Mouse (Mus musculus): ENCODE results near the gene Nav2.

Nav2 gene

DNA sequence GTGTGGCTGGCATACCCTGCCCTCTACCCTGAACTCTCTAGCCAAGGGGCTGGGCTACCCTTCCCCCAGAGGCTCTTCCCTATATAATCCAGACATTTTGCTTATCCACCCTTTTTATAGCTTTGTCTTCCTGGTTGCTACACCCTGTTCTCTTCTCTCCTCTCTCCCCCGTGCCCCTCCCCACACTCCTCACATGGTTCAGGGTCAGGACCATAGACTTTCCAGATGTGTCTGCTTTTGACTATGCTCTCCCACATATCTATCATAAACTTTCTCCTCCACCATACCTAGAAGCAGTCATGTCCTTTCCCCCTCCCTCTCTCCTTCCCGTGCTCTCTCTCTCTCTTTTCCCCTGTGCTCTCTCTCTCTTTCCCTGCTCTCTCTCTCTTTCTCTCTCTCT, 595.4 kb downstream of the Nav2 start:
- in situ Hi-C loops (cut with MboI; ENCODE audit: low pct_unique_long_range_greater_than_20kb in 1 of 2, low sequenced_read_pairs in 2 of 2, unreplicated experiment in 1 of 2), result no loop called here

DNA sequence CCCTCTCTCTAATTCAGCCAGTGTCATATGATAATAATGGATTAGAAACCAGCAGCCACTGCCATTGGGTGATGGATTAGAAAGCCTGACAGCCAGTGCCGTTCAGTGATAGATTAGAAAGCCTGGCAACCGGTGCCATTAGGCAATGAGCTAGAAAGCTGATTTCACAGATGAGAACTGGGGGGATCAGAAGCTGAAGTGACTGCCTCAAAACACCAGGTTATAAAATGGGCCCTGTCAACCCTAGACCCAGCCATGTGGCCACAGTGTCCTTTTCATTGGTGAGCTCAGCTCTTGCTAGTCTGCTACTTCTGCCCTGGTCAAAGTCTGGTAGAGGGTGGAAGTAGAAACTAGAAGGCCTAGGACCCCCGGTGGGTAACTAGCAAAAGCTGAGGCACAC, 595.8 kb downstream of the Nav2 start:
- in situ Hi-C loops (cut with MboI; ENCODE audit: low pct_unique_long_range_greater_than_20kb in 1 of 2, low sequenced_read_pairs in 2 of 2, unreplicated experiment in 1 of 2), result no loop called here

DNA sequence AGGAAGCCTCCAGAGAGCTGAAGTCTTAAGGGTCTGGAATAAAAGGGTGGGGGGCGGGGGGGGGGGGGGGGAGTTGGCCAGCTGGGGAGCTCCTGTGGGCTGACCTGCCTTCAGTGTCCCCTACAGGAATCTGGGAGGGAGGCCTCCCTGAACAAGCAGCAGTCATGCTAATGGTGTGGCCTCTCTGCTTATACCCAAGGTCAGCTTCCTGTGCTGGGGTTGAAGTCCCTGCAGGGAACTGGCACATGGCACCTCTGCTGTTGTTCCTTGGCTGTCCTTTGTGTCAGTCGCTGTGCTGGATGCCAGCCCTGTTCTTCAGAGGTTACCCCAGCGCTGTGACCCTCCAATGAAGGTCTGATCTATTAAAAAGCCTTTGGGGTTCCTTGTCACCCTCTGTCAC, 596.5 kb downstream of the Nav2 start:
- in situ Hi-C loops (cut with MboI; ENCODE audit: low pct_unique_long_range_greater_than_20kb in 1 of 2, low sequenced_read_pairs in 2 of 2, unreplicated experiment in 1 of 2), result no loop called here

DNA sequence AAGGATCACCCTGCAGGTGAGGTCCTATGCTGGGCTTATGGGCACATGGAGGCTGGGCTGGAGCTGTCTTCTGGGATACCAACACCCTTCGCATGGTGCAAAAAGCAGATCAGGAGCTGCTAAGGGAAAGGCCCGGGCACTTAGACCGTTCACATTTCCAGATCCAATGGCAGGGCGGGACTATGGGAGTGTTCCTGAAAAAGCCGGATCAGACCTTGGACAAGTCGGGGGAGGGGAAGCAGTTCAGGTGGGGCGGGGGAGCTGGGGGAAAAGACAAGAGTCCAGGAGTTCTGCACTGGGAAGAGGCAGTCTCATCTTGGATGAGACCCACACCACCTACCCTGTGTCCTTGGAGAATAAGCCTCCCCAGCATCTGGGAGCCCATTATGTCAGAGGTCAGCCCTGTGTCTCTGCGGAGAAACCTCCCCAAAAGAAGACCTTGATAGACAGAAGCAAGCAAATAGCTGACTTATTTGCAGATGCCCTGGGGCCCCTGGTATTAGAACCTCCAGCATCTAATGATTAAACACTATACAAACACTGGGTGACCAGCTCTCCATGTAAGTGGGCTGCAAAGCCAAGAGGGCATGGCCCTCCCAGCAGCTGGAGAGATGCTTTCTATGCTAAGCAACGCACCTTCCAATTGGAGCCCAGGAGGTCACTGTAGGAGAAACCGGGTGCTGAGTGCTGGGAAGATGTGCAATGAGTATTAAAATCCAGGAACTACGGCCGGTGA, 597.7 kb downstream of the Nav2 start:
- in situ Hi-C loops (cut with MboI; ENCODE audit: low pct_unique_long_range_greater_than_20kb in 1 of 2, low sequenced_read_pairs in 2 of 2, unreplicated experiment in 1 of 2), result no loop called here

DNA sequence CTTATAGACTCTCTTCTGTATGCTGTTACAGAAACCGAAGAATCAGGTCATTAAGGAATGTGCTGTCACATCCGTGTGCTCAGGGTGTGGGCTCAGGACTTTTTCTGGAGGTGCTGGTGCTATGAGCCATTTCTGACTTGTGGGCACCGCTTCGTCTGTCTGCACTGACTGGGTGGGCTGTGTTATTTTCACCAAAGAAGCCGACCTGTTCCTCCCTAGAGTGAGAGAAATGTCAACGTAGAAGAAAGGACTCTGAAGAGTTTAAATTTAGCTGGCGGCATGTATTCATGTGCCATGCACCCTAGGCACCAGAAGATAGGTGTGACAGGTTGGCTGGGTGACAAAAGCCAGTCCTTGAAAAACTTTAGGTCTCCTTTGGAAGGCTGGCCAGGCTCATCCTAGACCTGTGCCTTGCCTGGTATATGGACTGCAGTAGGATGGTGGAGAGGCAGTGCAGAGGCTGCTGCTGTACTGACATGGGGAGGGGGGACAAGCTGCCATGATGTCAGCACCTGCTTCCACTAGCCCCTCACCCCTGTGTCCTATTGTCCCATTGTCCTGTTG, 599.5 kb downstream of the Nav2 start:
- in situ Hi-C loops (cut with MboI; ENCODE audit: low pct_unique_long_range_greater_than_20kb in 1 of 2, low sequenced_read_pairs in 2 of 2, unreplicated experiment in 1 of 2), result no loop called here

DNA sequence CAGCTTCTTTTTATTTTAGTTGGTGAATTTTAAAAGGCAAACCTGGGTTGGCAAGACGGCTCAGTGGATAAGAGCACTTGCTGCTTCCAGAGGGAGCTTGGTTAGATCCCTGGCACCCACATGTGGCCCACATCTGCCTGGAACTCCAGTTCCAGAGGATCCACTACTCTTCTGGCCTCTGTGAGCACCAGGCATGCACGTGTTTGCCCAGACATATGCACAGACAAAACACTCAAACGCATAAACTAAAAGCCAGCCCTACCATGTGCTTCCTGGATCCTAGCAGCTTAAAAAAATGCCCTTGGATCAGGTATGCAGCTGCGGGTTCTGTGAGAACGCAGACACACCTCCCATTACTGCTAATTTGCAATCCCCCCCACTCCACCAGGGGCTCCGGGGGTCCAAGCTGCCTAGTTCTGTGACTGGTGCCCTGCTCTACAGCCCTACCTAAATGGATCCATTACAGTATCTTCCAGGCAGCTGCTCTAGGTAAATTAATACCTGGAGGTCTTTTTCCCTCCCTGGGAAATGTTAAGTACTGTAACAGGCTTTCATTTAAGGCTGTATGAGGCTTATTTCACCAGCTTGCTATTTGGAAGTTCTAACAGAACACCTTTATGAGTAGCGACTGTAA, 603.4 kb downstream of the Nav2 start:
- in situ Hi-C loops (cut with MboI; ENCODE audit: low pct_unique_long_range_greater_than_20kb in 1 of 2, low sequenced_read_pairs in 2 of 2, unreplicated experiment in 1 of 2), result no loop called here

DNA sequence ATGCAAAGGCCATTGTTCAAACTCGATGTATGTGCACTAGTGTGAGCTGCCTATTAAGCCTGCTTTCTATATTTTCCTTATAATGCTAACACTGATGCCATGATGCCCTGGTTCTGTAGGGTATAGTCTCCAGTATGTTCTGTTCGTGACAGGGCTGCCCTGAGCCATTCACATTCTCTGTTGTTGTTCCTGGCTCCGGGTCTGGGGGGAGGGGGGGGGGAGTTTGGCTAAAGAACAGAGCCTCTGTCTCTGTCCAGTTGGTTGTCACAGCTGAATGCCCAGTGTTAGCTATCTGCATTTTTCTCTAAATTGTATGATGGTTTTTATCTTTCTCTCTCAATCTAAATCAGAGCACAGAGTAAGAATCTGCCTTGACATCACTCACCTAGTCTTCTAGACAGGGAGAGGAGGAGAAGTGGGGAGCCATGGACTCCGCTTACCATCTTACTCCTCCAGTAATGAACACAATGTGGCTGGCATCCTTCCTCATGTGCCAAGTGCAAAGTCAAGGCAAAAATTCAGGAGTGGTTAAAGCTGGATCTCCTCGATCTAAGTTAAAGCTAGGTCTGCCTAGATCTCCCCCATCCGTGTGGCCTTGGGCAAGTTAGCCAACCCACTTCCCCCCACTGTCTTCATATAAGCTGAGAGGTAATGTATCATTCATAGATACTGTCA, 605.4 kb downstream of the Nav2 start:
- in situ Hi-C loops (cut with MboI; ENCODE audit: low pct_unique_long_range_greater_than_20kb in 1 of 2, low sequenced_read_pairs in 2 of 2, unreplicated experiment in 1 of 2), result no loop called here

DNA sequence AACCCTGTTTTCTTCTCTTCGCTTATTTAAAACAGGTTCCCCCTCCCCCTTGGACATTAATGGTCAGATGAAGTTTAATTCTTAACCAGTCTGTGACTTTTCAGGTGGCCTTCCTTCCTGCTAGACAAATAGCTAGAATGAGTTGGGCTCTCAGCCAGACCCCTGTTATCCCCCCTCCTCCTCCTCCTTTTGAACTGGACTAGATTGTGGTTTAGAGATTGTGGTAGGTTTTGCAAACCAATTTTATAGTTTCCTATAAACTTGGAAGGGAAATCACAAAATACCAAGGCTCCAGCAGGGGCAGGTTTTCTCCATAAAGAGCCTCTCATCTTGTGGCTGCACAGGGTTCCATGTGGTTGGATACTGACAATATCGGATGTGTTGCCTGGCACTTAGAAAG, 606.5 kb downstream of the Nav2 start:
- in situ Hi-C loops (cut with MboI; ENCODE audit: low pct_unique_long_range_greater_than_20kb in 1 of 2, low sequenced_read_pairs in 2 of 2, unreplicated experiment in 1 of 2), result no loop called here

DNA sequence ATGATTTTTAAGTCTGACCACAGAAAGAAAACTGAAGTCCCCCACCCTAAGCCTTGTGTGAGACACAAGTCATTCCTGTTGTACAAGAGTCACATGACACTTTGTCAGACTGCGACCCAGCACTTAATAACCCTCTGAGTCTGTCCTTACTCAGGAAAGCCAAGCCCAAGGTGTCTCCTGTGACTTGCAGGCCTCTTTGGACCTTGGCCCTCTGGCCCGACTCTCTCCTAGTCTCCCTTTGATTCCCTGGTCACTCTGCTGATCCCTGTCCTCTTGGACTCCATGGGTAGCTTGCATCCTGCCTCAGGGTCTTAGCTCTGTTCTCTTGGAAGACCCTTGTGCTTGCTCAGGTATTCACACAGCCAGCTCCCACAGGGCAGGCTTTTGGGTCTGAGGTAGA, 612.0 kb downstream of the Nav2 start:
- in situ Hi-C loops (cut with MboI; ENCODE audit: low pct_unique_long_range_greater_than_20kb in 1 of 2, low sequenced_read_pairs in 2 of 2, unreplicated experiment in 1 of 2), result no loop called here

DNA sequence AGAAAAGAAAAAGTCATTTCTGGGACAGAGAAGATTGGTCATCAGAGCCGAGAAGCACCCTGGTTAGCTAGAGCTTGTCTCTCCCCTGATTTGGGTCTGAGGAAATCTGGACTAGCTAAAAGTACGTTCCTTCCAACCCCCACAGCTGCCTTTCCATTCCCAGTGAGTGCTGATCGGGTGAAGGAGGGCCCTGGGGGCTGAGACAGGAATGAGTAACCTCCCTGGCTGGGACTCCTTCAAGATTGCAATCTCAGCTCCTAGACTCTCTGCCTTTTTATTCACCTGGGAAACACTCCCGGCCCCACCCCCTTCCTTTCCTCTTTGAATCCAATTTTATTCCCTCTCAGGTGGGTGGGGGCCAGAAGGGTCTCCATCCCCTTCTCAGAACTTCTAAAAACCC, 612.8 kb downstream of the Nav2 start:
- in situ Hi-C loops (cut with MboI; ENCODE audit: low pct_unique_long_range_greater_than_20kb in 1 of 2, low sequenced_read_pairs in 2 of 2, unreplicated experiment in 1 of 2), result no loop called here

DNA sequence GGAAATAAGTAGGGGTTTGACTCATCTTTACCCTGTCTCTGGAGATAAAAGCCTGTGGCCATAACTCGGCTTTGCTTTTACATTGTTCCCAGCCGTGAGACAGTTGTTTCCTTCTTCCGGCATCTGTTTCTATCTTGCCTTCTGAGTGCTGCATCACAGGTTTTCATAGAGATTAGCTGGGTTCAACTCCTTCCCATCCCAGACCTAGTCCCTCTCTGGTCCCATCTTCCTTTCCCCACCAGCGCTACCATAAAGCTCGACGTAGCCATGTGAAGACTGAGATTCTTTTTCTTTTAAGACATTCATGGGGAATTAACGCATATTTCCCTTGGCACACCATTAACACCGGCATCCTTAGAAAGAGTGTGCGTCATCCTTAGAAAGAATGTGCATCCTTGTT, 613.5 kb downstream of the Nav2 start:
- in situ Hi-C loops (cut with MboI; ENCODE audit: low pct_unique_long_range_greater_than_20kb in 1 of 2, low sequenced_read_pairs in 2 of 2, unreplicated experiment in 1 of 2), result no loop called here

DNA sequence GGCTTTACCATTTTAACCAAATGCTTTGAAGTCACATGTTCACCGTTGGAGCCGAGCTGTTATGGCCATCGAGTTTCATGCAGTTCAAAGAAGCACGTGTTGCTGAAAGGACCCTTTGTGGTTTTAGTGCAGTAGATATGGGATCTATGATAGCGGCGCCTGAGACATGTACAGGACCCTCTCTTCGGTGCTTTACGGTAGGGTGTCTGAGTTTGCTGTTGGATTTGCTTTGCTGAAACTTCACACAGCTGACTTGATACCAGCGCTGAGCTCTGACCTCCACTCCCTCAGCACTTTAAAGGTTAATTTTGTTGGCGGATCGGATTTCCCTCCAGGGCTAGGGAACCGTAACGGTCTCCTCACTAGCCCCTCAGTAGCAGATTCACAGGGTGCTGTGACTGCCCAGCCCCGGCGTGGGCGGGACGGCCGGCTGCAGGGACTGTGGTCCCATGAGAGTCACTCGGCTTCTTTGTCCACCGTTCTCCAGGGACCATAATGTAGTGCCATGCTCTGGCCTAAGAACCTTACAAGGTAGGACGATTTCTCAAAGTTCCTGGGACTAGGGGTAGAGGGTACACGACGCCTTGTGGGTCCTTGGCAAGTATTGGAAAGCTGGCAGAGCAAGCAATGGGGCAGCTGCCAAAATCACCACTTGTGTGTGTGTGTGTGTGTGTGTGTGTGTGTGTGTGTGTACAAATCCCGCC, 614.0 kb downstream of the Nav2 start:
- in situ Hi-C loops (cut with MboI; ENCODE audit: low pct_unique_long_range_greater_than_20kb in 1 of 2, low sequenced_read_pairs in 2 of 2, unreplicated experiment in 1 of 2), result no loop called here

DNA sequence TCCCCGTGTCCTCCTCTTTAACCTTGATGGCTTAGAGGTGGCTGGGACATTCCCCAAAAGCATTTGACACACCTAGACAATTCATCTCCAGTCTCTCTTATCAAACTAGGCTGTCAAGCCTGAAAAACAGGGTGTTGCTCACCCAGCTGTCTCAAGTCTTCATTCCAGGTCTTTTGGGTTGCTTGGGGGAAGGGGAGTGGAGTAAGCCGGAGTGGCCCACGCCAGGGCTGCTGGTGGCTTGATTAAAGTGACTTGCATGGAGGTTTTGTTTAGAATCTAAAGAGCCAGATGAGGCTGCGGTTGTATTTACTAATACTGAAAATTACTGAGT, 614.6 kb downstream of the Nav2 start:
- in situ Hi-C loops (cut with MboI; ENCODE audit: low pct_unique_long_range_greater_than_20kb in 1 of 2, low sequenced_read_pairs in 2 of 2, unreplicated experiment in 1 of 2), result no loop called here

DNA sequence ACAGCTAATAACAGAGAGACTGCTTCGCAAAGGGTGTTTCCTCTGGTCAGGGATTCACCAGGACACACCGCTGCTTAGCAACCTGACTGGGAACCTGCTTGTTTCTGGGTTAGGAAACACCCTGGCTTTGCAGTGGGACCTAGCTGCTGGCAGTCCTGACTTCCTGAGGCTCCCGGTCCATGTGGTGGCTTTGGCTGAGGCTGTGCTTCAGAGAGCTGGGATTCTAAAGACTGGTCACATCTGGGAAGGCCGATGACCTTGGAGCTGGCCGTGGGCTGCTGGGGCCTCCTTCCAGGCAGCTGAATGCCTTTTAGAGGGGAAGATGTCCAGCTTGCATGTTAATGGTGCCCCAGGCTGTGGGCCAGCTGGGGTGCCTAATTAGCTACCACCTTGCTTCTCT, 615.2 kb downstream of the Nav2 start:
- in situ Hi-C loops (cut with MboI; ENCODE audit: low pct_unique_long_range_greater_than_20kb in 1 of 2, low sequenced_read_pairs in 2 of 2, unreplicated experiment in 1 of 2), result no loop called here

DNA sequence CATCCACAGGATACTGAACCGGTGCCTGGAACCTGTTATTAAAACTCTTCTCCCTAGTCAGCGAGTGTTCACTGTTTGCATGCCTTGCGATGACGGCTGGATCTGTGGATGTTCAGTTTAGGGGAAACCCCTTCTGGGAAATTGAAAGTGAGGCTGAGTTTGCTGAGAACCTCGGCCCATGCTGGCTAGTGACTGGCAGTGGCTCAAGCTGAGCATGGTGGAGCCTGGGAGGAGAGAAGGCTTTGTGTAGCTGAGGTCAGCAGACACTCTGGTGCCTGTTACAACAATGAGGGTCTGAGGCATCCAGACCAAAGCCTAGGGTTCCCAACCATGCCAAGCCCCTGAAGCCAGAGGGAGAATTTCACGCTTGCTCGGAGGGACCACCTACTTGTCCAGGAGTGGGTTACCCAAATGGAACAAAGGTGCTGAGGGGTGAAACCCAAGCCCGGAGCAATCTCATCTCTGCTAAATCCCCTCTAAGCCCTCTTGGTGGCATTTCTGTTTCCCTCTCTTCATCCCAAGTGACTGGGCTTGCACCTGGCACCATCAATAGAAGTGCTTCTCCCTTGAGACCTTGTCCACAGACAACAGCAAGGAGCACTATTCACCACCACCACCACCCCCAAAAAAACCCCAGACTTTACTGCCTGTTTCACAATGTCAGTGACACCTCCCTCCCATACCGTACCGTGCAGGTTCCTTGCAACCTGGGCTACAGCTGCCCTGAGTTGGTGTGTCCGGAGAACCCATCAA, 617.0 kb downstream of the Nav2 start:
- in situ Hi-C loops (cut with MboI; ENCODE audit: low pct_unique_long_range_greater_than_20kb in 1 of 2, low sequenced_read_pairs in 2 of 2, unreplicated experiment in 1 of 2), result no loop called here

DNA sequence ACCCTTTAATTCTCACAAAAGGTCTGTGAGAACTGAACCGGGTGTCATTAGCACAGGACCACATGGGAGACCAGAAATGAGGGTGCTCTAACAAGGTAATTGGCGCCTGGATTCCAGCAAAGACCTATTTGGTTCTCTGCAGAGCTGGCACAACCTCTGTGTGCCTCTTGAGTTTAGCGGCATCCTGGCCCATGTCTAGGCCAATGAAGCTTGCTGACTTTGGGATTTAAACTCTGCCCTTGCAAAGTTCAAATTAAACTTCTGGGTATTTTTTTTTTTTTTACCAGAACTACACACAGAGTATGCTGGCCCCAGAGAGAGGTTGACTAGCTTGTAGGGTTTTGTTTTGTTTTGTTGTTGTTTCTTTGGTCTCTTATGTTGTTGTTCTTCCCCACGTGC, 617.6 kb downstream of the Nav2 start:
- in situ Hi-C loops (cut with MboI; ENCODE audit: low pct_unique_long_range_greater_than_20kb in 1 of 2, low sequenced_read_pairs in 2 of 2, unreplicated experiment in 1 of 2), result no loop called here

DNA sequence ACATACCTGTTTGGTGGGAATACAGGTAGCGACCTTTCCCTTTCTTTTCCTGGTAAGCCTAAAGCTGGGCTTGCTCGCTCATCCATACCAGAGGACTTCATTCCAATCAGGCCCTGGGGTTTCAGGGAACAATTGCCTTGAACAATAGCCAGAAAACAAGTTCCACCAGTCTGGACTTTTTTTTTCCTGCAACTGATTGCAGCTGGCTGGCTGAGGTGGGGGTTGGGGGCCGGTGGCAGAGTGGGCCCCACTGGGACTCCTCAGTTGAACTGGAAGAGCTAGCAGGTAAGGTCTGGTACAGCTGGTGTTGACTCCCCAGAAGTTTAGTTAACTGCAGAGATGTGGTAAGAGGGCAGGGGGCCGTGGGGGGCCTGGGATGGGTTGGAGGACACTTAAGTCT, 619.0 kb downstream of the Nav2 start:
- in situ Hi-C loops (cut with MboI; ENCODE audit: low pct_unique_long_range_greater_than_20kb in 1 of 2, low sequenced_read_pairs in 2 of 2, unreplicated experiment in 1 of 2), result no loop called here

DNA sequence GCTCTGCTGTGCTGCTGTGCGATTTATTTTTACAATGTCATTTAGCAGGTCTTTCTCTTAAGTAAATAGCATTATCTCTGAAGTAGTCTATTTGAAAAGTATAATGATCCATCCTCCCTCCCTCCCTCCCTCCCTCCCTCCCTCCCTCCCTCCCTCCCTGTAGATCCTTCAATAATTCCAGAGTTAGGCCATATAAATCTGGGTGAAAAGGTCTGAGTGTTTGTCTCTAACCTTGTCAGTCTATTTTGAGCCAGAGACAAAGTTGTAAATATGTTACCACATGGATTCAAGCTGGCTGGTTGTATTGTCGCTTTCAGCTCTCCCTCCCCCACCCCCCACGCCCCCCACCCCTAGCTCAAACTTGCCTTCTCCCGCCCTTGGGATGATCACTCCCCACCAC, 619.4 kb downstream of the Nav2 start:
- in situ Hi-C loops (cut with MboI; ENCODE audit: low pct_unique_long_range_greater_than_20kb in 1 of 2, low sequenced_read_pairs in 2 of 2, unreplicated experiment in 1 of 2), result no loop called here

DNA sequence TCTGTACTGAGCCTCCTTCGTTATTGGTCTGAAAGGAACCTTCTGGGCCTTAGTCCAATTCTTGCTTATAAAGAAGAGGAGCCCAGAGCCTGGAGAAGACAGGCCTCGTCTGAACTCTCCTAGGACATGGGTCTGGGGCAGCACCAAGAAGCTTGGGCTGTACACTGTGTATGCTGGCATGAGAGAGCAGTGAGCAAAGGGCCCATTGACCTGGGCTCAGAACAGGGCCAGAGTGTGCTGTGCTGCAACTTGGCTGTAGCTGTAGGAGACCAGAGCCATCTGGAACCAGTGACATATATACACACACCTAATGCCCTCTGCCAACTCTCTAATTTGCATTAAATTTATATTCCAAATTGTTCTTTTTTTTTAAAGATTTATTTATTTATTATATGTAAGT, 621.0 kb downstream of the Nav2 start:
- in situ Hi-C loops (cut with MboI; ENCODE audit: low pct_unique_long_range_greater_than_20kb in 1 of 2, low sequenced_read_pairs in 2 of 2, unreplicated experiment in 1 of 2), result no loop called here

Data from mouse embryonic stem cell (cell line).